16 mouse cellular contexts compared by ENCODE assay signal in genomic region chr10:41088852-41089251, GRCm38 (mm10). TPM values are rescaled to one million over a fixed set of nuclear protein-coding genes. Genes with fewer than 3 reads are reported as not detected.
DNase-seq lines count a peak whose midpoint lies in the region; ATAC-seq and TF ChIP-seq lines count a peak whose summit lies in the region.
"Had no signal": no experiment of that assay in that cellular context is flagged by ENCODE, and none has a peak within 500 bp of the region (broad histone marks: within the 10 kb centered on the region; RNA-seq: fewer than 3 reads in every experiment).

No protein-coding gene starts in this region.

- no peak overlapping the region for H3K9ac ChIP-seq in intestine, embryonic 14.5 days (ENCODE audit: low read length)
- H3K9ac ChIP-seq in intestine, postnatal 0 days (ENCODE audit: low read depth, low read length) = no peak overlapping the region
- H3K9ac ChIP-seq in embryonic facial prominence, embryonic 14.5 days (ENCODE audit: low read depth, low read length) = no peak overlapping the region
- H3K9ac ChIP-seq: forebrain, embryonic 15.5 days; liver, embryonic 13.5 days had no signal

- H3K9me3 ChIP-seq in intestine, embryonic 14.5 days (ENCODE audit: control insufficient read depth, low read length) = no peaks in the 10 kb centered on the region
- H3K9me3 ChIP-seq in intestine, postnatal 0 days (ENCODE audit: control insufficient read depth) = 0 out of 2 replicates have a peak, but pooled peaks cover 2% of the 10 kb centered on the region
- H3K9me3 ChIP-seq in embryonic facial prominence, embryonic 14.5 days (ENCODE audit: control insufficient read depth, low read length) = no peaks in the 10 kb centered on the region
- H3K9me3 ChIP-seq: forebrain, embryonic 15.5 days; liver, embryonic 13.5 days had no signal

- no peaks in the 10 kb centered on the region for H3K27me3 ChIP-seq in intestine, embryonic 14.5 days (replicated peaks; ENCODE audit: control insufficient read depth, insufficient read depth, low read length)
- no peaks in the 10 kb centered on the region for H3K27me3 ChIP-seq in intestine, postnatal 0 days (replicated peaks; ENCODE audit: control insufficient read depth, insufficient read depth, low read length)
- no peaks in the 10 kb centered on the region for H3K27me3 ChIP-seq in embryonic facial prominence, embryonic 14.5 days (replicated peaks; ENCODE audit: control insufficient read depth, insufficient read depth, low read length)
- H3K27me3 ChIP-seq: forebrain, embryonic 15.5 days; liver, embryonic 13.5 days had no signal

- no peak overlapping the region for H3K4me2 ChIP-seq in intestine, embryonic 14.5 days (ENCODE audit: low read length)
- H3K4me2 ChIP-seq in intestine, postnatal 0 days (replicated peaks; ENCODE audit: low read depth) = no peak overlapping the region
- no peak overlapping the region for H3K4me2 ChIP-seq in embryonic facial prominence, embryonic 14.5 days (ENCODE audit: low read depth, low read length)
- H3K4me2 ChIP-seq: forebrain, embryonic 15.5 days; liver, embryonic 13.5 days; midbrain, embryonic 11.5 days had no signal

- no peak overlapping the region for H3K27ac ChIP-seq in intestine, embryonic 14.5 days (ENCODE audit: low read depth)
- H3K27ac ChIP-seq in intestine, postnatal 0 days (ENCODE audit: low read depth, low read length) = no peak overlapping the region
- no peak overlapping the region for H3K27ac ChIP-seq in embryonic facial prominence, embryonic 14.5 days (replicated peaks; ENCODE audit: low read depth, low read length)
- H3K27ac ChIP-seq: forebrain, embryonic 15.5 days; liver, embryonic 13.5 days had no signal

- 51% methylated on average over 7 of the region's 7 CpGs for WGBS in intestine, embryonic 14.5 days
- 55% methylated on average over 7 of the region's 7 CpGs for WGBS in intestine, postnatal 0 days
- 47% methylated on average over 7 of the region's 7 CpGs for whole genome bisulfite sequencing in embryonic facial prominence, embryonic 14.5 days

- H3K4me3 ChIP-seq in intestine, embryonic 14.5 days (ENCODE audit: low read depth, low read length) = no peak overlapping the region
- H3K4me3 ChIP-seq in intestine, postnatal 0 days (ENCODE audit: low read depth, low read length) = no peak overlapping the region
- H3K4me3 ChIP-seq in embryonic facial prominence, embryonic 14.5 days (ENCODE audit: low read depth, low read length) = no peak overlapping the region
- H3K4me3 ChIP-seq: forebrain, embryonic 15.5 days; liver, embryonic 13.5 days had no signal

- no peak for ATAC-seq in intestine, embryonic 14.5 days (replicated peaks; ENCODE audit: low FRiP score, low TSS enrichment, low read depth)
- no peak for ATAC-seq in intestine, postnatal 0 days
- ATAC-seq in embryonic facial prominence, embryonic 14.5 days (ENCODE audit: low read depth) = no peak
- ATAC-seq: forebrain, embryonic 15.5 days; inflammation-experienced regulatory T-cells, adult 6 months had no signal

- peak; percentile 61 for DNase-seq in intestine, embryonic 14.5 days (ENCODE audit: low spot score)
- peak; percentile 17 for DNase-seq in 3T3-L1 (ENCODE audit: low read depth, low spot score)
- peak; percentile 12 for DNase-seq in R1 (ENCODE audit: low read depth, low spot score)
- peak; percentile 23 for DNase-seq in embryonic facial prominence, embryonic 14.5 days (ENCODE audit: low spot score)
- no peak for DNase-seq in layer of hippocampus, postnatal 10 days (ENCODE audit: low spot score in 2 of 2)
- DNase-seq in cerebellum, adult 11-12 months = no peak
- DNase-seq: adrenal gland, postnatal 25 days; cerebellum, postnatal 14 days; gastrocnemius, postnatal 10 days; heart, postnatal 36 days; liver, embryonic 13.5 days had no signal

- no peak for TF ChIP-seq CTCF in intestine, postnatal 0 days (IDR thresholded peaks at IDR 0.05; ENCODE audit: low read depth)

- H3K4me1 ChIP-seq in intestine, embryonic 14.5 days (replicated peaks; ENCODE audit: control insufficient read depth, insufficient read depth, low read length) = no peaks in the 10 kb centered on the region
- no peaks in the 10 kb centered on the region for H3K4me1 ChIP-seq in intestine, postnatal 0 days (replicated peaks; ENCODE audit: control insufficient read depth, insufficient read depth, low read length)
- H3K4me1 ChIP-seq in embryonic facial prominence, embryonic 14.5 days (ENCODE audit: control insufficient read depth, insufficient read depth, low read length) = no peaks in the 10 kb centered on the region
- H3K4me1 ChIP-seq: forebrain, embryonic 15.5 days; liver, embryonic 13.5 days had no signal

- H3K36me3 ChIP-seq in intestine, embryonic 14.5 days (ENCODE audit: control insufficient read depth, insufficient read depth, low read length) = no peaks in the 10 kb centered on the region
- no peaks in the 10 kb centered on the region for H3K36me3 ChIP-seq in intestine, postnatal 0 days (ENCODE audit: control insufficient read depth, insufficient read depth)
- H3K36me3 ChIP-seq in embryonic facial prominence, embryonic 14.5 days (ENCODE audit: control insufficient read depth, insufficient read depth, low read length) = no peaks in the 10 kb centered on the region
- H3K36me3 ChIP-seq: forebrain, embryonic 15.5 days; liver, embryonic 13.5 days had no signal

RNA-seq across cellular contexts. Expression of gene Gpr6, which starts 16.8 kb away (rescaled TPM):
- polyA plus RNA-seq in intestine, embryonic 14.5 days (2014; fragmentation: Nextera tagmentation; extraction: Ambion mirVana) = 0.09 TPM in 1 of 2 replicates, not detected in the other
- polyA plus RNA-seq in intestine, postnatal 0 days (2015; fragmentation: Nextera tagmentation; extraction: Ambion mirVana) = not detected in 2 replicates
- polyA plus RNA-seq in embryonic facial prominence, embryonic 14.5 days (2014; fragmentation: Nextera tagmentation; extraction: Ambion mirVana) = not detected in 2 replicates
- total RNA-seq in layer of hippocampus, postnatal 10 days (2021) = 1 to 10 TPM; 4.1 to 4.5 TPM
- total RNA-seq: adrenal gland, postnatal 25 days; gastrocnemius, postnatal 10 days; heart, postnatal 36 days had no signal
- polyA plus RNA-seq: inflammation-experienced regulatory T-cells, adult 6 months; liver, embryonic 13.5 days; stomach, embryonic 16.5 days had no signal

Comparison
In these comparisons a context has a peak if more than half of its experiments do, and no peak if none do; other contexts are left out.
1. DNase-seq: peak in intestine, embryonic 14.5 days (single experiment), 3T3-L1 (single experiment), R1 (single experiment) and embryonic facial prominence, embryonic 14.5 days (single experiment); none in layer of hippocampus, postnatal 10 days (0 of 2) and cerebellum, adult 11-12 months (single experiment).